Mouse (Mus musculus) gastrocnemius, adult 2 months (tissue): ENCODE results near the gene Dnah1. TPM values are rescaled to one million over a fixed set of nuclear protein-coding genes. Genes with fewer than 3 reads are reported as not detected.

Source experiments
- DNase-seq: peaks from one replicate; pipeline ENCODE4 v3.0.0; 2022
- H3K27ac ChIP-seq: fragments of 200-600 bp; 2 replicates; pipeline ENCODE4 v1.8.1; 2022; ENCODE audit warnings: mild to moderate bottlenecking
- H3K4me3 ChIP-seq: fragments of 200-600 bp; 2 replicates; pipeline ENCODE4 v1.8.1; 2022; ENCODE audit warnings: mild to moderate bottlenecking, moderate library complexity
- CTCF ChIP-seq: fragments of 200-600 bp; IDR thresholded peaks from 2 replicates; pipeline ENCODE4 v1.8.1; 2022; ENCODE audit warnings: antibody characterized with exemption, mild to moderate bottlenecking, moderate library complexity
- intact Hi-C: fragments of 180-260 bp; cut with DNase I; formaldehyde crosslinking; loops from one replicate; pipeline ENCODE4 v1.15.1; 2025
- long read RNA-seq, 2 experiments: library from polyadenylated mRNA; stranded (forward); transcript quantifications; one replicate each; pipeline ENCODE4 v2.0.0; 2021
- total RNA-seq, 2 experiments: library from RNA; stranded (reverse); gene quantifications; 2 replicates each; pipeline ENCODE4 v1.2.3; 2021

Gene Dnah1
- under 1 TPM; 0.03 to 0.08 TPM for total RNA-seq
- long read RNA-seq, experiment 1, partial matches to known transcripts: 1 of 1 reads
- long read RNA-seq, experiment 1, other reads (novel, unspliced or antisense): 0 of 1 reads
- long read RNA-seq, experiment 2: 0 reads

- Histone ChIP-seq H3K4me3 (peak within 1 kb of the TSS; percentile 66), H3K27ac (no peak within 1 kb of the TSS)
- intact Hi-C loops: no loop called here
- TF ChIP-seq CTCF: no peak
- DNase-seq: peak; percentile 56
Measured at GRCm38 (mm10) chr14:31323849-31324792, at the start of gene Dnah1. Gene Dnah1, minus strand, starts transcription at chr14:31323896.

GRCm38 (mm10) chr14:31369377-31369776 is 45.7 kb upstream of the Dnah1 start:
- no peak for DNase-seq
- intact Hi-C loops: no loop called here
- TF ChIP-seq CTCF: no peak

GRCm38 (mm10) chr14:31367951-31368350 is 44.3 kb upstream of the Dnah1 start:
- Histone ChIP-seq H3K27ac (no peak overlapping the region), H3K4me3 (no peak overlapping the region)
- no peak for DNase-seq
- TF ChIP-seq CTCF: no peak
- intact Hi-C loops: loop anchor here (1.0 kb wide), 1 partner anchor 17 kb away; no protein-coding TSS in a partner anchor

More at GRCm38 (mm10) chr14:31369377-31369776, 45.7 kb upstream of the Dnah1 start:
- Histone ChIP-seq H3K4me3 (no peak overlapping the region), H3K27ac (no peak overlapping the region)

- intact Hi-C loops: loop anchor here (2.0 kb wide), 1 partner anchor 107 kb away; no protein-coding TSS in a partner anchor
- no peak overlapping the region for H3K27ac ChIP-seq
- H3K4me3 ChIP-seq: no peak overlapping the region
- TF ChIP-seq CTCF: peak; percentile 88; the same call in 1 of the 2 replicates
- peak; percentile 83 for DNase-seq
Measured at GRCm38 (mm10) chr14:31365350-31365749, 41.7 kb upstream of the Dnah1 start.

- Histone ChIP-seq H3K4me3 (no peak overlapping the region), H3K27ac (no peak overlapping the region)
- no peak for TF ChIP-seq CTCF
- no peak for DNase-seq
- intact Hi-C loops: loop anchor here (2.0 kb wide), 1 partner anchor 108 kb away; no protein-coding TSS in a partner anchor
Measured at GRCm38 (mm10) chr14:31364589-31364988, 40.9 kb upstream of the Dnah1 start.

GRCm38 (mm10) chr14:31362236-31362635 is 38.5 kb upstream of the Dnah1 start:
- Histone ChIP-seq H3K4me3 (no peak overlapping the region), H3K27ac (no peak overlapping the region)
- intact Hi-C loops: no loop called here
- no peak for DNase-seq
- no peak for TF ChIP-seq CTCF

- no peak overlapping the region for H3K4me3 ChIP-seq
- TF ChIP-seq CTCF: no peak
- intact Hi-C loops: no loop called here
- peak overlapping the region; percentile 46; the same call in 1 of the 2 replicates for H3K27ac ChIP-seq
- no peak for DNase-seq
Measured at GRCm38 (mm10) chr14:31345367-31345766, 21.7 kb upstream of the Dnah1 start.

- DNase-seq: no peak
- H3K27ac ChIP-seq: peak overlapping the region; percentile 81
- intact Hi-C loops: no loop called here
- no peak for TF ChIP-seq CTCF
- peak overlapping the region; percentile 23; the same call in 1 of the 2 replicates for H3K4me3 ChIP-seq
Measured at GRCm38 (mm10) chr14:31343241-31343640, 19.5 kb upstream of the Dnah1 start.

GRCm38 (mm10) chr14:31337947-31338346 is 14.3 kb upstream of the Dnah1 start:
- intact Hi-C loops: loop anchor here (5.0 kb wide), 1 partner anchor 86 kb away; the partner anchor contains the start of genes Bap1 and Phf7
- H3K27ac ChIP-seq: peak overlapping the region; percentile 99; the same call in 1 of the 2 replicates
- no peak for DNase-seq
- peak overlapping the region; percentile 94 for H3K4me3 ChIP-seq
- TF ChIP-seq CTCF: no peak

- Histone ChIP-seq H3K4me3 (peak overlapping the region; percentile 94), H3K27ac (peak overlapping the region; percentile 99)
- no peak for TF ChIP-seq CTCF
- DNase-seq: no peak
- intact Hi-C loops: loop anchor here (5.0 kb wide), 1 partner anchor 85 kb away; the partner anchor contains the start of genes Bap1 and Phf7
Measured at GRCm38 (mm10) chr14:31337406-31337805, 13.7 kb upstream of the Dnah1 start.

- Histone ChIP-seq H3K4me3 (peak within 1 kb of the TSS; percentile 94), H3K27ac (peak within 1 kb of the TSS; percentile 99)
- peak; percentile 24; the same call in 1 of the 2 replicates for TF ChIP-seq CTCF
- peak; percentile 99 for DNase-seq
- intact Hi-C loops: loop anchor here (5.0 kb wide), 1 partner anchor 84 kb away; the partner anchor contains the start of genes Bap1 and Phf7
Measured at GRCm38 (mm10) chr14:31336369-31337155, 12.9 kb upstream of the Dnah1 start, which contains the start of gene Capn7. Gene Capn7, plus strand, starts transcription at chr14:31336638.

- peak overlapping the region; percentile 99 for H3K27ac ChIP-seq
- DNase-seq: no peak
- no peak for TF ChIP-seq CTCF
- H3K4me3 ChIP-seq: peak overlapping the region; percentile 94
- intact Hi-C loops: loop anchor here (5.0 kb wide), 1 partner anchor 83 kb away; the partner anchor contains the start of genes Bap1 and Phf7
Measured at GRCm38 (mm10) chr14:31335765-31336164, 12.1 kb upstream of the Dnah1 start.
